Comparison of ENCODE assay signal across 8 mouse cellular contexts in the genomic region with DNA sequence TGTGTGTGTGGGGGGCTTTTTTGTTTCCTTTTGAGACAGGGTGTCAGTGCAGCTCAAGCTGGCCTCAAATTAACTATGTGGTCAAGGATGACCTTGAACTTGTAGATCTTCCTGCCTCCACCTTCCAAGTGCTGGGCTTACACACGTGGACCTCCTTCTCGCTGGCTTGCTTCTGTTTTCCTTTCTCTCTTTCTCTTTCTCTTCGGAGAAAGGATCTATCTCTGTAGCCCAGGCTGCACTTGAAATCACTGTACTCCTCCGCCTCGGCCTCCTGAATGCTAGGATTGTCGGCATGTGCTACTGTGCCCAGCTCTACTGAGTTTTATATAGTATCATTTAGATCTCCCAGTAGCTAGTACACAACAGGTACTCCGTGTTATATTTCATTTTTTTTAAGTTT. TPM values are rescaled to one million over a fixed set of nuclear protein-coding genes. Genes with fewer than 3 reads are reported as not detected.
DNase-seq lines count a peak whose midpoint lies in the region; ATAC-seq lines count a peak whose summit lies in the region.

No protein-coding gene starts in this region.

- DNase-seq in kidney, postnatal 4 days, result no peak
- peak; percentile 26 for DNase-seq in ZHBTc4 (ENCODE audit: low read depth, low spot score)
- no peak for DNase-seq in right cerebral cortex, postnatal 25 days
- DNase-seq in lung, postnatal 25 days (ENCODE audit: low spot score), result no peak

- no peaks in the 10 kb centered on the region for H3K4me1 ChIP-seq in kidney, embryonic 14.5 days (ENCODE audit: control insufficient read depth, insufficient read depth, low read length)
- H3K4me1 ChIP-seq in hindbrain, embryonic 15.5 days (replicated peaks), result peaks cover 20% of the 10 kb centered on the region
- H3K4me1 ChIP-seq in midbrain, embryonic 16.5 days (ENCODE audit: control insufficient read depth, insufficient read depth, low read length), result peaks cover 15% of the 10 kb centered on the region

- no peak overlapping the region for H3K27ac ChIP-seq in kidney, embryonic 14.5 days (ENCODE audit: low read depth, low read length)
- H3K27ac ChIP-seq in hindbrain, embryonic 15.5 days (replicated peaks), result no peak overlapping the region
- H3K27ac ChIP-seq in midbrain, embryonic 16.5 days (ENCODE audit: low read length), result no peak overlapping the region

- ATAC-seq in kidney, embryonic 14.5 days (ENCODE audit: low FRiP score, low TSS enrichment), result no peak
- no peak for ATAC-seq in hindbrain, embryonic 15.5 days (ENCODE audit: low FRiP score, low read depth)
- ATAC-seq in midbrain, embryonic 16.5 days, result 0 out of 2 replicates have a peak, but pooled peaks have one; percentile 41
- no peak for ATAC-seq in monocyte, adult 5-6 weeks (replicated peaks; ENCODE audit: insufficient number of reproducible peaks, low FRiP score, low TSS enrichment, poor library complexity, severe bottlenecking)

- H3K4me2 ChIP-seq in kidney, embryonic 14.5 days (replicated peaks; ENCODE audit: low read depth, low read length), result peak overlapping the region; percentile 88; the same call in 1 of the 2 replicates
- H3K4me2 ChIP-seq in hindbrain, embryonic 15.5 days, result peak overlapping the region; percentile 86
- H3K4me2 ChIP-seq in midbrain, embryonic 16.5 days (ENCODE audit: low read length), result peak overlapping the region; percentile 86

- H3K9ac ChIP-seq in kidney, embryonic 14.5 days (ENCODE audit: low read depth, low read length), result no peak overlapping the region
- H3K9ac ChIP-seq in hindbrain, embryonic 15.5 days, result 0 out of 2 replicates have a peak overlapping the region, but pooled peaks have one; percentile 0
- H3K9ac ChIP-seq in midbrain, embryonic 16.5 days (ENCODE audit: low read depth, low read length), result peak overlapping the region; percentile 47

- H3K9me3 ChIP-seq in kidney, embryonic 14.5 days (ENCODE audit: control insufficient read depth, low read length), result no peaks in the 10 kb centered on the region
- no peaks in the 10 kb centered on the region for H3K9me3 ChIP-seq in hindbrain, embryonic 15.5 days
- H3K9me3 ChIP-seq in midbrain, embryonic 16.5 days (replicated peaks; ENCODE audit: control insufficient read depth, low read length, poor library complexity, severe bottlenecking), result no peaks in the 10 kb centered on the region

- H3K4me3 ChIP-seq in kidney, embryonic 14.5 days (ENCODE audit: low read length), result no peak overlapping the region
- H3K4me3 ChIP-seq in hindbrain, embryonic 15.5 days, result peak overlapping the region; percentile 78
- H3K4me3 ChIP-seq in midbrain, embryonic 16.5 days (ENCODE audit: low read depth, low read length), result peak overlapping the region; percentile 86

- H3K27me3 ChIP-seq in kidney, embryonic 14.5 days (ENCODE audit: control insufficient read depth, insufficient read depth, low read length), result no peaks in the 10 kb centered on the region
- no peaks in the 10 kb centered on the region for H3K27me3 ChIP-seq in hindbrain, embryonic 15.5 days
- H3K27me3 ChIP-seq in midbrain, embryonic 16.5 days (ENCODE audit: control insufficient read depth, insufficient read depth, low read depth, low read length), result no peaks in the 10 kb centered on the region

- WGBS in kidney, embryonic 14.5 days, result 29% methylated on average over 7 of the region's 7 CpGs
- WGBS in hindbrain, embryonic 15.5 days, result 18% methylated on average over 7 of the region's 7 CpGs
- WGBS in midbrain, embryonic 16.5 days, result 17% methylated on average over 7 of the region's 7 CpGs

- peaks cover 3% of the 10 kb centered on the region; the same call in 1 of the 2 replicates for H3K36me3 ChIP-seq in kidney, embryonic 14.5 days (ENCODE audit: control insufficient read depth, insufficient read depth, low read length)
- peaks cover 6% of the 10 kb centered on the region; the same call in 1 of the 2 replicates for H3K36me3 ChIP-seq in hindbrain, embryonic 15.5 days
- H3K36me3 ChIP-seq in midbrain, embryonic 16.5 days (ENCODE audit: control insufficient read depth, insufficient read depth, low read length), result peaks cover 3% of the 10 kb centered on the region; the same call in 1 of the 2 replicates

RNA-seq across cellular contexts. Expression of gene Cenpv, which starts 1.5 kb away (rescaled TPM):
- 29.8 and 33.1 TPM in 2 replicates for polyA plus RNA-seq in kidney, embryonic 14.5 days (2014; fragmentation: Nextera tagmentation; extraction: Ambion mirVana)
- polyA plus RNA-seq in hindbrain, embryonic 15.5 days (2015; fragmentation: Nextera tagmentation; extraction: Ambion mirVana), result 56.8 and 57.3 TPM in 2 replicates
- polyA plus RNA-seq in midbrain, embryonic 16.5 days (2015; fragmentation: Nextera tagmentation; extraction: Ambion mirVana), result 51.2 and 54.4 TPM in 2 replicates
- total RNA-seq in monocyte, adult 5-6 weeks (2017), result 6.1 to 14.6 TPM in 2 of 3 replicates, not detected in the other

RNA-seq across cellular contexts. Expression of gene Ubb, which starts 13.4 kb away (rescaled TPM):
- polyA plus RNA-seq in kidney, embryonic 14.5 days (2014; fragmentation: Nextera tagmentation; extraction: Ambion mirVana), result 3,178 and 3,504 TPM in 2 replicates
- 4,365 and 4,386 TPM in 2 replicates for polyA plus RNA-seq in hindbrain, embryonic 15.5 days (2015; fragmentation: Nextera tagmentation; extraction: Ambion mirVana)
- polyA plus RNA-seq in midbrain, embryonic 16.5 days (2015; fragmentation: Nextera tagmentation; extraction: Ambion mirVana), result 4,809 and 4,815 TPM in 2 replicates
- total RNA-seq in monocyte, adult 5-6 weeks (2017), result 1,289 to 1,782 TPM (median 1,376 TPM) in 3 replicates

RNA-seq across cellular contexts. Expression of gene Trpv2, which starts 36.7 kb away (rescaled TPM):
- 1.2 and 1.4 TPM in 2 replicates for polyA plus RNA-seq in kidney, embryonic 14.5 days (2014; fragmentation: Nextera tagmentation; extraction: Ambion mirVana)
- polyA plus RNA-seq in hindbrain, embryonic 15.5 days (2015; fragmentation: Nextera tagmentation; extraction: Ambion mirVana), result 30.9 and 31.2 TPM in 2 replicates
- polyA plus RNA-seq in midbrain, embryonic 16.5 days (2015; fragmentation: Nextera tagmentation; extraction: Ambion mirVana), result 43.5 and 43.7 TPM in 2 replicates
- total RNA-seq in monocyte, adult 5-6 weeks (2017), result 33.3 to 61.4 TPM (median 38.2 TPM) in 3 replicates

Comparison
In these comparisons a context has a peak if more than half of its experiments do, and no peak if none do; other contexts are left out.
1. RNA of gene Trpv2, which starts 36.7 kb away (polyA plus RNA-seq): 43.5 to 43.7 TPM in midbrain, embryonic 16.5 days and 30.9 to 31.2 TPM in hindbrain, embryonic 15.5 days; 1.2 to 1.4 TPM in kidney, embryonic 14.5 days; every median in the first group is over 10 times any median in the second.
2. Peak in every context shown above with its lines, with median percentiles within 50 percentile points of each other: H3K4me2 ChIP-seq.